Mouse (Mus musculus): ENCODE measurements around the gene Dio3. TPM values are rescaled to one million over a fixed set of nuclear protein-coding genes. Genes with fewer than 3 reads are reported as not detected.

Gene Dio3
- 1.8 TPM for polyA plus RNA-seq (2015; fragmentation: Illumina TruSeq; extraction: RNeasy Lipid Tissue Mini Kit (QIAGEN cat#74804); ENCODE audit: low read depth, low replicate concordance)

GRCm38 (mm10) chr12:110278853-110279252 is at the start of gene Dio3:
Gene Dio3, plus strand, starts transcription at chr12:110279068.

Other genes starting within 250 kb of the Dio3 start
- 247 TPM for gene Ppp2r5c, start 168.1 kb downstream of the Dio3 start, polyA plus RNA-seq (2015; fragmentation: Illumina TruSeq; extraction: RNeasy Lipid Tissue Mini Kit (QIAGEN cat#74804); ENCODE audit: low read depth, low replicate concordance)